Mouse (Mus musculus): ENCODE measurements around the gene Gm10643.

Gene Gm10643

GRCm38 (mm10) chr8:84042066-84042947, 22.6 kb downstream of the Gm10643 start, which contains the start of gene Il27ra:
Gene Il27ra, minus strand, starts transcription at chr8:84042589.
- in situ Hi-C loops (cut with MboI, MseI), result no loop called here

- in situ Hi-C loops (cut with MboI, MseI), result no loop called here
Observed at GRCm38 (mm10) chr8:84039050-84039449, 25.9 kb downstream of the Gm10643 start.

GRCm38 (mm10) chr8:84038015-84038414, 26.9 kb downstream of the Gm10643 start:
- in situ Hi-C loops (cut with MboI, MseI), result no loop called here

- in situ Hi-C loops (cut with MboI, MseI), result no loop called here
Observed at GRCm38 (mm10) chr8:84032777-84033176, 32.2 kb downstream of the Gm10643 start.

- in situ Hi-C loops (cut with MboI, MseI), result no loop called here
Observed at GRCm38 (mm10) chr8:84029272-84029671, 35.7 kb downstream of the Gm10643 start.

- in situ Hi-C loops (cut with MboI, MseI), result no loop called here
Observed at GRCm38 (mm10) chr8:84027449-84027848, 37.5 kb downstream of the Gm10643 start.

- in situ Hi-C loops (cut with MboI, MseI), result no loop called here
Observed at GRCm38 (mm10) chr8:84025863-84026262, 39.1 kb downstream of the Gm10643 start.

GRCm38 (mm10) chr8:84024171-84024570, 40.8 kb downstream of the Gm10643 start:
- in situ Hi-C loops (cut with MboI, MseI), result no loop called here

- in situ Hi-C loops (cut with MboI, MseI), result no loop called here
Observed at GRCm38 (mm10) chr8:84023631-84024030, 41.3 kb downstream of the Gm10643 start.

- in situ Hi-C loops (cut with MboI, MseI), result no loop called here
Observed at GRCm38 (mm10) chr8:84023085-84023484, 41.9 kb downstream of the Gm10643 start.

GRCm38 (mm10) chr8:84021569-84021968, 43.4 kb downstream of the Gm10643 start:
- in situ Hi-C loops (cut with MboI, MseI), result no loop called here

- in situ Hi-C loops (cut with MboI, MseI), result no loop called here
Observed at GRCm38 (mm10) chr8:84021096-84021495, 43.8 kb downstream of the Gm10643 start, which contains the start of gene Palm3. Gene Palm3, plus strand, starts transcription at chr8:84021471.

- in situ Hi-C loops (cut with MboI, MseI), result loop anchor here (10.0 kb wide), 1 partner anchor 345 kb away; no protein-coding TSS in a partner anchor
Observed at GRCm38 (mm10) chr8:84019738-84020137, 45.2 kb downstream of the Gm10643 start.

GRCm38 (mm10) chr8:84015833-84016232, 49.1 kb downstream of the Gm10643 start:
- in situ Hi-C loops (cut with MboI, MseI), result loop anchor here (10.0 kb wide), 1 partner anchor 349 kb away; no protein-coding TSS in a partner anchor
